Mouse (Mus musculus) limb, embryonic 14.5 days (tissue): ENCODE measurements at regions not wholly inside any gene's neighbourhood (a gene's known extent, or its start where the extent isn't known, plus 50 kb on each side); places are given as distances from the start of the nearest gene placed in this dataset.
A peak's percentile ranks its signal among the peaks of the same experiment; 100 is the strongest.

Experiments
- ATAC-seq: fragments of 200-750 bp; cut with Nextera tagmentation; 2 replicates; pipeline ENCODE4 v1.8.0; 2017; ENCODE audit warnings: low read depth, moderate number of reproducible peaks, moderate TSS enrichment; ENCODE audit not compliant: low FRiP score
- DNase-seq: peaks from one replicate; pipeline ENCODE4 v3.0.0-alpha.2; 2015; ENCODE audit warnings: low spot score
- H3K27ac ChIP-seq: fragments of 300-500 bp; sonication (generic); replicated peaks from 2 replicates; pipeline ENCODE4 v1.5.1; 2014; ENCODE audit warnings: low read depth, mild to moderate bottlenecking, low read length, moderate library complexity, mixed read lengths
- H3K27me3 ChIP-seq: fragments of 300-500 bp; sonication (generic); 2 replicates; pipeline ENCODE4 v1.6.1; 2014; ENCODE audit warnings: low read length, mixed read lengths; ENCODE audit not compliant: control insufficient read depth, insufficient read depth
- H3K36me3 ChIP-seq: fragments of 300-500 bp; sonication (generic); 2 replicates; pipeline ENCODE4 v1.6.1; 2014; ENCODE audit warnings: mild to moderate bottlenecking, low read length, moderate library complexity, mixed read lengths; ENCODE audit not compliant: control insufficient read depth, insufficient read depth
- H3K4me1 ChIP-seq: fragments of 300-500 bp; sonication (generic); 2 replicates; pipeline ENCODE4 v1.6.1; 2014; ENCODE audit warnings: antibody characterized with exemption, low read length, mixed read lengths; ENCODE audit not compliant: control insufficient read depth, insufficient read depth
- H3K4me2 ChIP-seq: fragments of 300-500 bp; sonication (generic); replicated peaks from 2 replicates; pipeline ENCODE4 v1.6.1; 2014; ENCODE audit warnings: low read depth, mild to moderate bottlenecking, low read length, moderate library complexity; ENCODE audit not compliant: severe bottlenecking
- H3K4me3 ChIP-seq: fragments of 300-500 bp; sonication (generic); replicated peaks from 2 replicates; pipeline ENCODE4 v1.5.1; 2014; ENCODE audit warnings: low read length
- H3K9ac ChIP-seq: fragments of 300-500 bp; sonication (generic); 2 replicates; pipeline ENCODE4 v1.6.1; 2014; ENCODE audit warnings: mild to moderate bottlenecking, low read depth, low read length, moderate library complexity; ENCODE audit not compliant: severe bottlenecking
- H3K9me3 ChIP-seq: fragments of 300-500 bp; sonication (generic); 2 replicates; pipeline ENCODE4 v1.6.1; 2016; ENCODE audit warnings: low read length; ENCODE audit not compliant: control insufficient read depth
- POLR2A ChIP-seq: fragments of 200-500 bp; IDR thresholded peaks from 2 replicates; pipeline ENCODE4 v1.8.0; 2012; ENCODE audit warnings: inconsistent platforms, mild to moderate bottlenecking, moderate library complexity, borderline replicate concordance; ENCODE audit not compliant: insufficient read depth, insufficient read length; ENCODE audit errors: extremely low read depth
- WGBS: fragments of 180-500 bp; shearing (Covaris S2); extraction: QIAGEN DNeasy Blood & Tissue Kit; methylation state at CpG from one replicate; pipeline ENCODE4 v1.1.7; 2014; 5-methylcytosine and 5-hydroxymethylcytosine counted together

DNA sequence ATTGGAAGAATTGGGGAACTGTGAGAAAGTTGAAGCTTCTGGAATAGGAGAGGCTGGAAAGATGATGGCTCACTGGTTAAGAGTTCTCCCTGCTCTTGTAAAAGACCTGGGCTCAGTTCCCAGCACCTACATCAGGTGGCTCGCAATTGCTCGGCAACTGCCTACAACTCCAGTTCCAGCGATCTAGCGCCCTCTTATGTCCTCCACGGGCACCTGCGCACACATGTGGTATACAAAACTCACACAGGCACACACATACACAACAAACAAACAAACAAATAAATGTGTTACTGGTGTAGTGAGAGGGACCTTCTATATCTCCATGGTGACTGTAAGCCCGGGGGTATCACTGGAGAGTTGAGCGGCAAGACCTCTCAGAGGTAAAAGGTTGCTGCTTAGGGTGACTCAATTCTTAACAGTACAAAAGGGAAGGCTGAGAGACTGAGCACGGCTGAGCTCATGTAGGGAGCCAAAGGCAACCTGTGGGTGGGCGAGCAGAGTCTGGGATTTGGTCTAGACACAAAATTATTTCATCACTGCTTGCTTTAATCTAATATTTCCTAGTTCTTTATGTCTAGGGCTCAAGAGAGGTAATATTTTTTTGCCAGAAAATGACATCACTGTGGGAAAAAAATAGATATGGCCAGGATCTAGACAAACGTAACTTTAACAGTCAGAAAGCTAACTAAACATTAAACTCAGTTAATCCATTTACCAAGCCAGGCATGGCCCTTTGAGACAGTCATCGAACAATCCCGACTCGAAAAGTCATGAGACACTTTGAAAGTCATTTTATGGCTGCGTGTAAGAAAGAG is 104.2 kb upstream of the Syt6 start:
- no peaks in the 10 kb centered on the region for H3K27me3 ChIP-seq
- peak; percentile 57; the same call in 1 of the 2 replicates for ATAC-seq

DNA sequence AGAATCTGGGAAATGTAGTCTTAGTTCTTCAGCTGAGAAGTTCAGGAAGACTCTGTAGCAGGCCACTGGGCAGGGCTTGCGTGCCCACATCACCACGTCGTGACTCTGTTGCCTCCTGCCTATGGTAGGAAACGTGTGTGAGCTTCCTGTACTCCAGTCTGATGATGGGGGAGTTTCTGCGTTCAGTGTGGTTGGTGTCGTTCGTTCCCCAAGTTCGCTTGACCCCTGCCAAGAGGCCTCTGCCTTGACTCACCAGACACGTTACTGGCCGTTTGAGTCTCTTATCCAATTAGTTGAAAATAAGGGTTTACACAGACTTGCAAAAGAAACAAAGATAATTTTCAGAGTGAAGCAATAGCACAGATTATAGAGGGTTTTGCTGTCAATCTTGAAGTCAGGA is 102.4 kb upstream of the Syt6 start:
- Histone ChIP-seq H3K27me3 (no peaks in the 10 kb centered on the region), H3K4me3 (no peak overlapping the region), H3K4me1 (no peaks in the 10 kb centered on the region), H3K4me2 (no peak overlapping the region), H3K9me3 (no peaks in the 10 kb centered on the region), H3K36me3 (no peaks in the 10 kb centered on the region), H3K27ac (no peak overlapping the region), H3K9ac (no peak overlapping the region)
- TF ChIP-seq POLR2A: no peak
- 58% methylated on average over 10 of the region's 10 CpGs for WGBS
- no peak for ATAC-seq
- no peak for DNase-seq

More for the DNA sequence above, 104.2 kb upstream of the Syt6 start:
- no peak for DNase-seq
- Histone ChIP-seq H3K9me3 (no peaks in the 10 kb centered on the region), H3K4me3 (no peak overlapping the region), H3K27ac (no peak overlapping the region), H3K4me2 (no peak overlapping the region), H3K9ac (no peak overlapping the region), H3K4me1 (no peaks in the 10 kb centered on the region), H3K36me3 (no peaks in the 10 kb centered on the region)
- no peak for TF ChIP-seq POLR2A
- 73% methylated on average over 15 of the region's 15 CpGs for WGBS

DNA sequence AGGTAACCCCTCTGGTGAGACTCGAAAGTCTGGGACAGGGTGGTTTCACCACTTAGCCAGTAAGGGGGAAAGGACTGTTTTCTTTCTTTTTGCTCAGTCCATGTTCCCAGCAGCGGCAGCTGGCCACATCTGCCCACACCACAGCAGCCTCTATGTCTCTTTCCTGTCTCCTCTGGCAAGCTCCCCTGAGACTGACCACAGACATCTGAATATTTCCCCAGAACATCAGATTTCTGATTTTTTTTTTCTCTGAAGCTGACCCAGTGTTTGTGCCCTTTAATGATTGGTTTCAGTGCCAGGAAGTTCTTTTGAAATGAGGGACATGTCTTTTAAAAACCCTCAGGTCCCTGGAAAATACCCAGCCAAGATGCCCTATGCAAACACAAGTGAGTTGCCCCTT is 101.7 kb upstream of the Syt6 start:
- DNase-seq: no peak

DNA sequence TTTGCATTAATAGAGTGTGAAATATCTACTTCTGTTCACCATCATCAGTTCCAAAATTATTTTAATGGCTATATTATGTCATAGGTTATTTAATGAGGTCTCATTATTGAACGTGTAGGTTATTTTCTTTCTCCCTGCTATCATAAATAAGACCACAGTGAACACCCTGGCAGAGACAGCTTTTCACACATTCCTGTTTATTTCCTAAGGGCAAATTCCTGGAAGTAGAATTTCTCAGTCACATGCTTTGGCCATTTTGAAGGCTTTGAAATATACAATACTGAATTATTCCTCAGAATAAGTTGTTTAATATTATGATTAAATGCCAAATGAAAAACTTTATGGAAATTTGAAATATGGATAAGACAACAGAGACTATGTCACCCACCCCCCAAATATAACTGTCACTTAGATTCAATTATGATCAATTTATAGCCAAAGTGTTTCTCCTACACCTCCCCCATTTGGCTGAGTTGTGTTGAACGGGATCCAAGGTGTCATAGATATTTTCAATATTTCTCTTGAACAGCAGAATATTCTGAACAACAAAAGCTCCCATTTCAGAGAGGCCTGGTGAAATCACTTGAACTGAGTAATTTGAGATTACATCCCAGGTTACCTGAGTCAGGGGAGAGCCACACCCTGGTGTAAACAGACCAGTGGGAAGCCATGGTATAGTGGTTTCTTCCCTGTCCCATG is 95.0 kb upstream of the Syt6 start:
- DNase-seq (no peak), ATAC-seq (no peak)
- no peak overlapping the region for H3K4me2 ChIP-seq
- H3K36me3 ChIP-seq: no peaks in the 10 kb centered on the region
- H3K4me1 ChIP-seq: peaks cover 7% of the 10 kb centered on the region; the same call in 1 of the 2 replicates
- 44% methylated on average over 2 of the region's 2 CpGs for WGBS
- H3K4me3 ChIP-seq: no peak overlapping the region
- no peak overlapping the region for H3K9ac ChIP-seq
- TF ChIP-seq POLR2A: no peak
- no peaks in the 10 kb centered on the region for H3K27me3 ChIP-seq
- H3K27ac ChIP-seq: no peak overlapping the region
- no peaks in the 10 kb centered on the region for H3K9me3 ChIP-seq

More for the DNA sequence above, 101.7 kb upstream of the Syt6 start:
- Histone ChIP-seq H3K4me1 (no peaks in the 10 kb centered on the region), H3K27ac (no peak overlapping the region), H3K4me3 (no peak overlapping the region), H3K4me2 (no peak overlapping the region), H3K27me3 (no peaks in the 10 kb centered on the region), H3K9me3 (no peaks in the 10 kb centered on the region), H3K36me3 (no peaks in the 10 kb centered on the region), H3K9ac (no peak overlapping the region)
- TF ChIP-seq POLR2A: no peak
- 41% methylated on average over 2 of the region's 2 CpGs for WGBS
- no peak for ATAC-seq

DNA sequence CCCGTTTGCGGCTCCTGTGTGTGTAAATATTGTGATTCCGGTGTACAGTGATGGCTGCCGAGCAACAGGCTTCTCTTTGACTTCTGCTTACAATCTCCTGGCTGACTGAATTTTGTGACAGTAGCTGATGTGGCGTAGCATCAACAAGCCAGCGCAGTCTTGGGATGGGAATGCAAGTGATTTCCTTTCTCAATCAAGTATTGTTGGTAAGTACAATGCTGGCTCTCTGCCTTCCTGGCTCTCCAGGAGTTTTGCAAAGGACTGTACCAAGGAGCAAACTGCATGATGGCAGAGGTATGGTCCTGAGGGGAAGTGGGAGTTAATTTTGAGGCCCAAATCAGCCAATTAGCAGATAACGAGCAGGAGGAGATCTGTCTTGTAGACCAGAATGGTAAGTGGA is 94.4 kb upstream of the Syt6 start:
- Histone ChIP-seq H3K4me3 (no peak overlapping the region), H3K36me3 (no peaks in the 10 kb centered on the region), H3K4me2 (no peak overlapping the region), H3K4me1 (peaks cover 11% of the 10 kb centered on the region; the same call in 1 of the 2 replicates), H3K27ac (no peak overlapping the region), H3K9me3 (no peaks in the 10 kb centered on the region), H3K27me3 (no peaks in the 10 kb centered on the region), H3K9ac (no peak overlapping the region)
- 85% methylated on average over 7 of the region's 7 CpGs for WGBS
- DNase-seq: no peak
- no peak for ATAC-seq
- TF ChIP-seq POLR2A: no peak
